Mouse (Mus musculus) small intestine, adult 2 months (tissue): Measurements from ENCODE around the gene Klhl21.

Experiments used
- CTCF ChIP-seq: fragments of 200-500 bp; IDR thresholded peaks from 2 replicates; pipeline ENCODE4 v1.5.1; 2012; ENCODE audit warnings: low read depth, mild to moderate bottlenecking, control low read depth, inconsistent platforms, low read length, moderate library complexity, mixed read lengths; ENCODE audit not compliant: insufficient replicate concordance, insufficient read length; ENCODE audit errors: extremely low read depth
- POLR2A ChIP-seq: fragments of 200-500 bp; IDR thresholded peaks from 2 replicates; pipeline ENCODE4 v1.6.1; 2012; ENCODE audit warnings: low read depth, mild to moderate bottlenecking, control low read depth, inconsistent platforms, low read length, moderate library complexity

GRCm38 (mm10) chr4:151999481-151999880 is 9.1 kb upstream of the Klhl21 start:
- TF ChIP-seq CTCF (no peak), POLR2A (no peak)
